Mouse (Mus musculus) testis, adult 2 months (tissue): ENCODE results near the gene Tprg.

ENCODE experiments used
- CTCF ChIP-seq: fragments of 200-500 bp; IDR thresholded peaks from 2 replicates; pipeline ENCODE4 v1.5.1; 2012; ENCODE audit warnings: low read depth, mild to moderate bottlenecking, inconsistent platforms, low read length, moderate library complexity; ENCODE audit not compliant: control insufficient read depth, insufficient read depth, insufficient replicate concordance
- POLR2A ChIP-seq: fragments of 200-500 bp; IDR thresholded peaks from 2 replicates; pipeline ENCODE4 v1.6.1; 2012; ENCODE audit warnings: low read depth, mild to moderate bottlenecking, inconsistent platforms, low read length, moderate library complexity; ENCODE audit not compliant: control insufficient read depth

DNA sequence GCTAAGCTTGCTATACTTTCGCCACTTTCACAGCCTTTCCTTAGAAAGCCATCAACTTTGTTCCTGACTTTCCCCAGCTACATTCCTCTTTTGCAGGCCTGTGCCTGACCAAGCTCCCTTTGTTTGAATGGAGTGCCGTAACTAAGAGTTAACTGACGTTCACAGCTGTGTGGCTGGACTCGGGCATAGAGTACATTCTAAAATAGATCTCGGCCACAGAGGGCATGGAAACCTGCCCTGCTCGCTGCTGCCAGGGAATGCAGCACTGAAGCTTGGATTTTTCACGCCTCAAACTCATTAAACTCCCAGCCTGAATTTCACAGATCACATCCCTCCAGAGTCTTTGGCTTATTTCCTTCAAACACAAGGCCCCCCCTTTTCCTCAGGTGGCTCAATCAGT lies 159.0 kb downstream of the Tprg start:
- TF ChIP-seq CTCF (no peak), POLR2A (no peak)
